Mouse (Mus musculus) midbrain, embryonic 12.5 days (tissue): ENCODE data around the gene Pkn2. TPM values are rescaled to one million over a fixed set of nuclear protein-coding genes. Genes with fewer than 3 reads are reported as not detected.

Experiments used
- ATAC-seq: fragments of 200-750 bp; cut with Nextera tagmentation; 2 replicates; pipeline ENCODE4 v1.8.0; 2017; ENCODE audit warnings: low read depth, moderate TSS enrichment, moderate library complexity; ENCODE audit not compliant: low FRiP score
- H3K27ac ChIP-seq: fragments of 300-500 bp; sonication (generic); replicated peaks from 2 replicates; pipeline ENCODE4 v1.5.1; 2016; ENCODE audit warnings: mild to moderate bottlenecking
- H3K27me3 ChIP-seq: fragments of 300-500 bp; sonication (generic); 2 replicates; pipeline ENCODE4 v1.6.1; 2016; ENCODE audit warnings: mild to moderate bottlenecking
- H3K36me3 ChIP-seq: fragments of 300-500 bp; sonication (generic); 2 replicates; pipeline ENCODE4 v1.6.1; 2016
- H3K4me1 ChIP-seq: fragments of 300-500 bp; sonication (generic); 2 replicates; pipeline ENCODE4 v1.6.1; 2016
- H3K4me2 ChIP-seq: fragments of 300-500 bp; sonication (generic); replicated peaks from 2 replicates; pipeline ENCODE4 v1.6.1; 2016; ENCODE audit warnings: mild to moderate bottlenecking, moderate library complexity
- H3K4me3 ChIP-seq: fragments of 300-500 bp; sonication (generic); 2 replicates; pipeline ENCODE4 v1.5.1; 2016; ENCODE audit warnings: mild to moderate bottlenecking
- H3K9ac ChIP-seq: fragments of 300-500 bp; sonication (generic); replicated peaks from 2 replicates; pipeline ENCODE4 v1.6.1; 2016; ENCODE audit warnings: mild to moderate bottlenecking, moderate library complexity
- H3K9me3 ChIP-seq: fragments of 300-500 bp; sonication (generic); 2 replicates; pipeline ENCODE4 v1.6.1; 2016; ENCODE audit warnings: mild to moderate bottlenecking
- WGBS: fragments of 180-500 bp; shearing (Covaris S2); methylation state at CpG from one replicate; pipeline ENCODE4 v1.1.7; 2016; 5-methylcytosine and 5-hydroxymethylcytosine counted together
- polyA plus RNA-seq: library from polyadenylated mRNA; unstranded; fragments of >200 nt; fragmentation: Nextera tagmentation; extraction: Ambion mirVana; gene quantifications from 2 replicates; pipeline ENCODE4 v1.2.1, GENCODE M21; 2016

Gene Pkn2
- polyA plus RNA-seq, result 53.1 and 55.0 TPM in 2 replicates

DNA sequence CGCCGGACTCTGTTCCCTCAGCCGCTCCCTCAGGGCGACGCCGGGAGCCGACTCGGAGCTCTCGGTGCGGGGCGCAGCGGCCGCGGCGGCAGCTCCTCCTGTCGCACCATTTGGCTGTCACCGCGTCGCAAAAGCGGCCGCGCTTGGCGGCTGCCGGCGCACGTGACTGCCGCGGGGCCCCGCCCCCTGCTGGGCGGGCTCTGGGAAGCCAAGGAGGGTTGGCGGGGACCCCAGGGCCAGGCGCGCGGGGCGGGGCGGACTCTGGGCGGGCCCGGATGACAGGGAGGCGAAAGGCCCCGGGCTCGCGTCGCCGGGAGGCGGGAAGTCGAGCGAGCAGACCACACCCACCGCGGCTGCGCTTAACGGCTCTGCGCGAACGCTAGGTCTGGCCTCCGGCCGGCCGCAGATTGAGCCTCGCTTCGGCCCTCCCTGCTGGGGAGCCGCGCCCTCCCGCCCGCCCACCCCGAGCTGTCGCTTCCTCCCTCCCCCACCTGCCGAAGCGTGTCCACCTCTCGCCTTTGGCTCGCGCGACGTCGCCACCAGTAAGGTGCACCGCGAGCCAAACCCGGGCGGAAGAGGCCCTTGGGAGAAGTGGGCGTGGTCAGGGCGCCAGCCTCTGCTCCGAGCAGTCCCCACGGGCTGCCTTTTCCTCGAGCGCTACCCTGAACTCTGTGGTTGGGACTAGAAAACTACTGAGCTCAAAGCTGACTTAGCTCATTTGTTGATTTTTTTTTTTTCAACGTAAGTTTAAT, at the start of gene Pkn2:
TSS of gene Pkn2 (minus strand) at position 133 of the 752 bp plus-strand sequence.
- H3K4me1 ChIP-seq, result peaks cover 6% of the 10 kb centered on the region; the same call in 1 of the 2 replicates
- peak within 1 kb of the TSS; percentile 97 for H3K9ac ChIP-seq
- H3K27me3 ChIP-seq, result no peaks in the 10 kb centered on the region
- no peaks in the 10 kb centered on the region for H3K9me3 ChIP-seq
- peak within 1 kb of the TSS; percentile 97 for H3K4me3 ChIP-seq
- peak; percentile 99 for ATAC-seq
- WGBS, result 2% methylated on average over 70 of the region's 84 CpGs
- no peaks in the 10 kb centered on the region for H3K36me3 ChIP-seq
- peak within 1 kb of the TSS; percentile 95 for H3K27ac ChIP-seq
- H3K4me2 ChIP-seq, result peak within 1 kb of the TSS; percentile 64

DNA sequence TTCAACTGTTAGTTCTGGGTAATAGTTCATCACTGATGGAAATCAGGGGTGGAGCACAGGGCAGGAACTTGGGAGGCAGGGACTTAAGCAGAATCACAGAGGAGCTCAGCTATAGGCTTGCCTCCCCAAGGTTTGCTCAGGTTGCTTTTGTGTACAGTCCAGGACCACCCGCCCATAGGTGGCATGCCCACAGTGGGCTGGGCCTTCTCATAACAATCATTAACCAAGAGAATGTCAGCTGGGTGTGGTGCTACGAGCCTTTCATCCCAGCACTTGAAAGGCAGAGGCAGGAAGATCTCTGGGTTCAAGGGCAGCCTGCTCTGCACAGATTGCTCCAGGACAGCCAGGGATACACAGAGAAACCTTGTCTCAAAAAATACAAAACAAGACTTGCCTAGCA, 48.1 kb upstream of the Pkn2 start:
- Histone ChIP-seq H3K4me3 (no peak overlapping the region), H3K36me3 (no peaks in the 10 kb centered on the region), H3K27ac (no peak overlapping the region), H3K4me1 (no peaks in the 10 kb centered on the region), H3K9me3 (no peaks in the 10 kb centered on the region), H3K27me3 (no peaks in the 10 kb centered on the region), H3K9ac (no peak overlapping the region), H3K4me2 (no peak overlapping the region)
- no peak for ATAC-seq
- WGBS, result 81% methylated on average over 2 of the region's 2 CpGs

DNA sequence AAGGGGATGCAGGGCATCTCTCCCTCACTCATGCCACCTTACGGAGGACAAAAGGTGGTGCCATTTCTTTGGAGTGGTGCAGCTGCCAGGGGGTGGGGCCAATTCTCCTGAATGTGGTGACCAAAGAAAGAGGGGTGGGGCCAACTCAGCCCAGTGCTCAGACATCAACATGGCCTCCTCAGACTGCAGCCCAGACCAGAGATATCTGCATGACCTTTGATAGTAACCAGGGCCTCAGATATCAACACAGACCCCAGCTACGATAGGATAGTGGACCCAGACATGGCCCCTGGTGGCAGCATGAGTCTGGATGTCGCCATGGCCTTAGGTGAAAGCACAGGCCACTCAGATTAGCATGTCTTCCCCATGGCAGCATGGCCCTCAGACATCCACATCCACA, 45.5 kb upstream of the Pkn2 start:
- Histone ChIP-seq H3K4me2 (no peak overlapping the region), H3K9ac (no peak overlapping the region), H3K27me3 (no peaks in the 10 kb centered on the region), H3K4me1 (no peaks in the 10 kb centered on the region), H3K36me3 (no peaks in the 10 kb centered on the region), H3K27ac (no peak overlapping the region), H3K4me3 (no peak overlapping the region), H3K9me3 (no peaks in the 10 kb centered on the region)
- 0 out of 2 replicates have a peak, but pooled peaks have one; percentile 23 for ATAC-seq
- 90% methylated on average over 3 of the region's 3 CpGs for WGBS

DNA sequence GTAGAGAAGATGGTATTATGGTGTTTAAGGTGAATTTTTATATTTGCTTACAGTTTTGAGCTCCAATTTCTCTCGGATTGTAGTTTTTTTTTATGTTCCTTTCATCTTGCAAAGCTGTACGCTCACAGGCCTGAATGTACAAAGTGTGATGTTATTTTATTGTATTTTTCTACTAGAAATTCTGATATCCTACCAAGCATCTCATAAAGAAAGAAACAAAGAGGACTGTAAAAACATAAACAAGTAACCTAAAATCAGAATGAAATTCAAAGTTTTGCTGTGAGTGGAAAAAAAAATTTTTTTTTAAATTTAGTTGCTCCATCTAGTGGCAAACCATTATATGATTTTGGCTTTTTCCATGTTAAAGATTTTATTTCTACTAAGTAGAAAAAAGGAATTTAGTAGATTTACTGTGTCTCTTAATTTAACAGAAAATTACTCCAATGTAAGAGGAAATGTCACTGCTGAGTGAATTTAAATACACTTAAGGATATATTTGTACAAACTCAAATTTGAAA, 43.1 kb upstream of the Pkn2 start:
- no peak overlapping the region for H3K4me2 ChIP-seq
- ATAC-seq, result no peak
- H3K9me3 ChIP-seq, result no peaks in the 10 kb centered on the region
- no peak overlapping the region for H3K9ac ChIP-seq
- no peak overlapping the region for H3K27ac ChIP-seq
- no peak overlapping the region for H3K4me3 ChIP-seq
- H3K4me1 ChIP-seq, result no peaks in the 10 kb centered on the region
- H3K27me3 ChIP-seq, result no peaks in the 10 kb centered on the region
- 90% methylated on average over 2 of the region's 2 CpGs for WGBS
- no peaks in the 10 kb centered on the region for H3K36me3 ChIP-seq

DNA sequence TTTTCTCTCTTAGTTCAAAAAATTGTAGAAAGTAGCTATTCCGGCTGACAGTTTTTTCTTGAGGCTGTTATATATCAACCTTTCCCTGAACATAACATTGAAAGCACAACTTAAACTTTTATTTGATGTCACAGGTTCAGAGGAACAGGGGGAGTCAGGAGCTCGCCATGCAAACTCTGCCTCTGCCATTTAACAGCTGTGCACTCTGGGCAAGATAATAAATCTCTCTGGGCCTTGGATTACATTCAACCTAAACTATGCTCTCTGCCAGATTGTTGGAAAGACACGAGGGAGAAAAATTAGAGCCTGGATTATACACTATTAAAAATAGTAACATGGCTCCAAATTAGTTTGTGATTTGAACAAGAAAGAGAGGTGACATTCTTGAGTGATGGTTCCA, 37.3 kb upstream of the Pkn2 start:
- no peaks in the 10 kb centered on the region for H3K9me3 ChIP-seq
- no peak overlapping the region for H3K9ac ChIP-seq
- H3K4me3 ChIP-seq, result no peak overlapping the region
- WGBS, result 81% methylated on average over 3 of the region's 3 CpGs
- H3K4me1 ChIP-seq, result no peaks in the 10 kb centered on the region
- ATAC-seq, result no peak
- no peaks in the 10 kb centered on the region for H3K27me3 ChIP-seq
- no peaks in the 10 kb centered on the region for H3K36me3 ChIP-seq
- no peak overlapping the region for H3K27ac ChIP-seq
- H3K4me2 ChIP-seq, result no peak overlapping the region

DNA sequence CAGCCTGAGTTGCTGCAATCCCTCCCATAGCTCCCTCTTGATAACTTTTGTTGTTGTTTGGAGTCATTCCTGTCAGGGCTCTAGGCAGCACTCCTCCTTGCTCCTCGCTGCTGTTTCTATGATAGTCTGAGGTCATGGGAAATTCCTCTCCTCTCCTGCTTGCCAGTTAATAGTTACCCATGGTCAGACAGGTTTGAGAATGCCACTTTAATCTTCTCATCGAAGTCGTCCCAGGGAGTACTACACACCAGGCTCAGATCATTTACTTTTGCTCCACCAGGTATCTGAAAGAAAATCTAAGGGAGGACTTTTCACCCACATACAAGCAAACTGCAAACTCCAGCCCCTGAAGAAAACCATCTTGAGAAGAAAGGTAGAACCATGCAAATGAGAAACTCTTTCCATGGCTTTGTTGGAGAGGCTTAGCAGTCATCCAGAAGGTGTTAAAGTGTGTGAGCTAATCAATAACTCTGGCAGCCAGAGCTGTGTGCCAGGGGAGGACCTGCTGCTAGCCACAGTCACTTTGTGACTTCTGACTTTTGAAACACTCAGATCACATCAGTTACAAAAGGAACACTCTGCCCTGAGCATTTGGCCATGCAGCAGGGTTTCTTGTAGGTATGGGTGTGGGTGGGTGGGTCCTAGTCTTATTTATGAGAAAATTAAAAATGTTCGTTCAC, 36.1 kb upstream of the Pkn2 start:
- WGBS, result 82% methylated on average over 4 of the region's 4 CpGs
- no peaks in the 10 kb centered on the region for H3K9me3 ChIP-seq
- no peaks in the 10 kb centered on the region for H3K27me3 ChIP-seq
- no peak overlapping the region for H3K4me3 ChIP-seq
- H3K4me2 ChIP-seq, result no peak overlapping the region
- no peak overlapping the region for H3K9ac ChIP-seq
- no peaks in the 10 kb centered on the region for H3K4me1 ChIP-seq
- no peaks in the 10 kb centered on the region for H3K36me3 ChIP-seq
- ATAC-seq, result no peak
- no peak overlapping the region for H3K27ac ChIP-seq

DNA sequence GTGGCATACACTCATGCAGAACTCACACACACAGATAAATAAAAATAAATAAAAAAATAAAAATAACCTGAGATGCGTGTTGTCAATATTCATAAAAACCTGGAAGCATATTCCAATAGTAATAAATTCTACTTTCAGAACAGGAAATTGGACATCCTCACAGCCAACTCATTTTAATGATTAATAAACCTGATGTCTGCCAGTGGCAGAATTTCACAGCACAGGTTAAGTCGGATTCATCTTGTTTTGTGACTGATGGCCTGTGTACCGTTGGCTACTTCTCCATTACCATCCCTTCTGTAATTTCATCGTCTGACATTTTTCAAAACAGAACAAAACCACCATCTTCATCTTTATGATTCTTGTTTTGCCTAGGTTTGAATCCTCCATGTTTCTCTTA, 35.4 kb upstream of the Pkn2 start:
- WGBS, result 94% methylated on average over 4 of the region's 4 CpGs
- no peak overlapping the region for H3K4me3 ChIP-seq
- no peak for ATAC-seq

DNA sequence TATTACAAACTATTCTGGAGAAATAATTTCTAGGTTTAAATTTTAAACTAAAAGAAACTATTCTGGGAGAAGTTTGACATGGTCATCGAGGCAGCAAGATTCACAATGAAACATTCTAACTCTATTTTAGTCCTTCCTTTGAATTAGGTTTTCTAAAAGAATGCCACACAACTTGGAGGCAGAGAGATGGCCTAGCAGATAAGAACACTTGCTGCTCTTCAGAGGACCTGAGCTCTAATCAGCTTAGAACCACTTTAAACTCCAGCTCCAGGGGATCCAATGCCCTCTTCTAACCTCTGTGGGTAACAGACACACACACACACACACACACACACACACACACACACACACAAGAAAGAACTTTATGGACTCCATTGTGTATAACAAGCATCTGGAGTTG, 31.5 kb upstream of the Pkn2 start:
- 61% methylated on average over 1 of the region's 1 CpGs for WGBS
- Histone ChIP-seq H3K4me3 (no peak overlapping the region), H3K4me1 (no peaks in the 10 kb centered on the region), H3K27ac (no peak overlapping the region), H3K27me3 (no peaks in the 10 kb centered on the region), H3K4me2 (no peak overlapping the region), H3K9me3 (no peaks in the 10 kb centered on the region), H3K36me3 (no peaks in the 10 kb centered on the region), H3K9ac (no peak overlapping the region)
- no peak for ATAC-seq

More for the DNA sequence above, 35.4 kb upstream of the Pkn2 start:
- Histone ChIP-seq H3K4me2 (no peak overlapping the region), H3K27me3 (no peaks in the 10 kb centered on the region), H3K27ac (no peak overlapping the region), H3K4me1 (no peaks in the 10 kb centered on the region), H3K9ac (no peak overlapping the region), H3K9me3 (no peaks in the 10 kb centered on the region), H3K36me3 (no peaks in the 10 kb centered on the region)

DNA sequence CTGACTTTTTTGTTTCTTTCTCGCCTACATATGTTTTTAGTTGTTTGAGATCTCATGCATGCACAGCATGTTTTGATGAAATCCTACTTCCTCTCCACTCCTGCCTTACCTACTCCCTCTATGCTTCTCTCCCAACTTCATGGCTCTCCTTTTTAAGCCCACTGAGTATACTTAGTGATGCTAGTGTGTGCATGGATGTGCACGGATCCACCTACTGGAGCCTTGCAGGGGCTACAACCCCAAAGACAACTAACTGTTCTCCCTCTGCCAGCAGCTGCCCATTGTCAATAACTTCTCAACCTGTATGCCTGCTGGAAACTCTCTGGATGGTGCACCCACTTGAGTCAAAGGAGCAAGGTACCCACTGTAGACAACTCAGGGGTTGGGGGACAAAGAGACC, 17.9 kb upstream of the Pkn2 start:
- ATAC-seq, result no peak
- Histone ChIP-seq H3K27ac (no peak overlapping the region), H3K9ac (no peak overlapping the region), H3K4me1 (no peaks in the 10 kb centered on the region), H3K4me3 (no peak overlapping the region), H3K27me3 (no peaks in the 10 kb centered on the region), H3K36me3 (no peaks in the 10 kb centered on the region), H3K4me2 (no peak overlapping the region), H3K9me3 (no peaks in the 10 kb centered on the region)
- 84% methylated on average over 2 of the region's 2 CpGs for WGBS

DNA sequence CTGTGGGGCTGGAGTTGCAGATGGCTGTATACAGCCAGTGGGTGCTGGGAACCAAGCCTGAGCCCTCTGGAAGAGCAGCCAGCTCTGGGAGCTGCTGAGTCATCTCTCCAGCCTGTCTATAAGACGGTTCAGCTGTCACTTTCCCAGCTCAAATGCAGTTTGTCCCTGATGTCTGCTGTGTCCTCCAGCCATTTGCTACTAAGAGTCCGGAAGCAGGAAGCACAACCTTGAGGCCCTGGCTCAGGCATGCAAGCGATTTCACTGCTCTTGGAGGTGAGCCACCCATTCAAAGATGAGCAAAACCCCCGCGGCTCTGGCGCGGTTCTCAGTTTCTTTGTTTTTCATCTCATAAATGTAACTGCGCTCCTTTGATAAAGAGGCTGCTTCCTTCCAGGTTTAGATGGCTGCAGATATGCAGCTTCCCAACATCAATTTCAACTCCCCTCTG, 17.2 kb upstream of the Pkn2 start:
- no peak overlapping the region for H3K9ac ChIP-seq
- no peak overlapping the region for H3K27ac ChIP-seq
- no peaks in the 10 kb centered on the region for H3K9me3 ChIP-seq
- H3K36me3 ChIP-seq, result no peaks in the 10 kb centered on the region
- ATAC-seq, result no peak
- 88% methylated on average over 8 of the region's 8 CpGs for WGBS
- no peaks in the 10 kb centered on the region for H3K27me3 ChIP-seq
- no peaks in the 10 kb centered on the region for H3K4me1 ChIP-seq
- no peak overlapping the region for H3K4me3 ChIP-seq
- H3K4me2 ChIP-seq, result no peak overlapping the region

DNA sequence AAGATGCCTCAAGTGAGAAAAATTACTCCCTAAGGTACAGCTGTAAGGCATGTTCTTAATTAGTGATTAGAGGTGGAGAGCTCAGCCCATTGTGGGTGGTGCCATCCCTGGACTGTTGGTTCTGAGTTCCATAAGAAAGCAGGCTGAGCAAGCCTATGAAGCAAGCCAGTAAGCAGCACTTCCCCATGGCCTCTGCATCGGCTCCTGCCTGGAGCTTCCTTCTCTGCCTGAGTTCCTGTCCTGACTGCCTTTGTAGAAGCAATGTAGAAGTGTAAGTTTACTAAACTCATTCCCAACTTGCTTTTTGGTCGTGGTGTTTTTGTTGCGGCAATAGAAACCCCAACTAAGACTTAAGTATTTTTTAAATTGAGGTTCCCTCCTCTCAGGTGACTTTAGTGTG, 8.6 kb upstream of the Pkn2 start:
- Histone ChIP-seq H3K27ac (no peak overlapping the region), H3K4me2 (no peak overlapping the region), H3K9me3 (no peaks in the 10 kb centered on the region), H3K4me1 (no peaks in the 10 kb centered on the region), H3K4me3 (no peak overlapping the region), H3K36me3 (no peaks in the 10 kb centered on the region), H3K27me3 (no peaks in the 10 kb centered on the region), H3K9ac (no peak overlapping the region)
- no peak for ATAC-seq
- WGBS, result 85% methylated on average over 3 of the region's 3 CpGs

DNA sequence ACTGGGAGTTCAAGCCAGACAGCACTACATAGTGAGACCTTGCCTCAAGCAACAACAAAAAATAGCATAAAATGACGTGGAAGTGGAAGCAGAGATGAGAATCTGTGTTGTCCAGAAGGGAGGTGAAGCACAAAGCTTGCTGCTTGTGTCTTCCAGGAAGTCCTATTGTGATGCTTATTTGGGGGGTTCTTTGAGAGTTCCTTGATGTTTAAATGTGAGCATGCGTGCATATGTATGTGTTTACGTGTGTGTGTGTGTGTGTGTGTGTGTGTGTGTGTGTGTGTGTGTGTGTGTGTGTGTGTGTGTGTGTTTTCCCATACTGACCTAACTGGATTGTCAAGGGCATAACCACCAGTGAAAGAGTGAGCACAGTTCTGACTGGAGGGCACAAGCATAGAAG, 5.2 kb upstream of the Pkn2 start:
- H3K4me2 ChIP-seq, result no peak overlapping the region
- no peaks in the 10 kb centered on the region for H3K9me3 ChIP-seq
- 74% methylated on average over 3 of the region's 3 CpGs for WGBS
- H3K4me3 ChIP-seq, result no peak overlapping the region
- ATAC-seq, result no peak
- H3K9ac ChIP-seq, result no peak overlapping the region
- no peaks in the 10 kb centered on the region for H3K27me3 ChIP-seq
- peaks cover 6% of the 10 kb centered on the region; the same call in 1 of the 2 replicates for H3K4me1 ChIP-seq
- H3K27ac ChIP-seq, result no peak overlapping the region
- no peaks in the 10 kb centered on the region for H3K36me3 ChIP-seq
